Mouse (Mus musculus): Measurements from ENCODE around the gene Bmp7. TPM values are rescaled to one million over a fixed set of nuclear protein-coding genes. Genes with fewer than 3 reads are reported as not detected.

Gene Bmp7
- polyA plus RNA-seq, 1 experiment from 2014 or later = 35.8 TPM

- Histone ChIP-seq H3K9ac (ENCODE audit: low read depth, low read length) (no peak overlapping the region), H3K27ac (no peak overlapping the region), H3K4me3 (replicated peaks; ENCODE audit: low read depth, low read length) (no peak overlapping the region), H3K4me2 (ENCODE audit: low read length) (no peak overlapping the region), H3K9me3 (replicated peaks; ENCODE audit: low read length) (no peaks in the 10 kb centered on the region), H3K4me1 (replicated peaks; ENCODE audit: insufficient read depth, low read length) (peaks cover 28% of the 10 kb centered on the region), H3K27me3 (ENCODE audit: insufficient read depth, low read length) (no peaks in the 10 kb centered on the region), H3K36me3 (ENCODE audit: insufficient read depth, low read length) (peaks cover 5% of the 10 kb centered on the region; the same call in 1 of the 2 replicates)
- TF ChIP-seq CTCF (IDR thresholded peaks at IDR 0.05; ENCODE audit: low read depth) = no peak
- DNase-seq (ENCODE audit: low spot score) = peak; percentile 39
- 32% methylated on average over 11 of the region's 12 CpGs for WGBS
- ATAC-seq (replicated peaks; ENCODE audit: low FRiP score, low read depth) = peak; percentile 5; the same call in 1 of the 2 replicates
Measured at GRCm38 (mm10) chr2:172888147-172888546, 52.0 kb downstream of the Bmp7 start.

- Histone ChIP-seq H3K9ac (ENCODE audit: low read depth, low read length) (no peak overlapping the region), H3K4me1 (replicated peaks; ENCODE audit: insufficient read depth, low read length) (peaks cover 36% of the 10 kb centered on the region), H3K27ac (no peak overlapping the region), H3K9me3 (replicated peaks; ENCODE audit: low read length) (no peaks in the 10 kb centered on the region), H3K4me2 (ENCODE audit: low read length) (no peak overlapping the region), H3K36me3 (ENCODE audit: insufficient read depth, low read length) (no peaks in the 10 kb centered on the region), H3K27me3 (ENCODE audit: insufficient read depth, low read length) (no peaks in the 10 kb centered on the region), H3K4me3 (replicated peaks; ENCODE audit: low read depth, low read length) (no peak overlapping the region)
- 46% methylated on average over 7 of the region's 7 CpGs for WGBS
- no peak for ATAC-seq (replicated peaks; ENCODE audit: low FRiP score, low read depth)
- DNase-seq (ENCODE audit: low spot score) = no peak
- TF ChIP-seq CTCF (IDR thresholded peaks at IDR 0.05; ENCODE audit: low read depth) = no peak
Measured at GRCm38 (mm10) chr2:172885861-172886260, 54.3 kb downstream of the Bmp7 start.

GRCm38 (mm10) chr2:172884584-172884983 is 55.5 kb downstream of the Bmp7 start:
- ATAC-seq (replicated peaks; ENCODE audit: low FRiP score, low read depth) (no peak), DNase-seq (ENCODE audit: low spot score) (no peak)
- Histone ChIP-seq H3K4me2 (ENCODE audit: low read length) (no peak overlapping the region), H3K4me3 (replicated peaks; ENCODE audit: low read depth, low read length) (no peak overlapping the region), H3K27ac (no peak overlapping the region), H3K4me1 (replicated peaks; ENCODE audit: insufficient read depth, low read length) (peaks cover 30% of the 10 kb centered on the region), H3K36me3 (ENCODE audit: insufficient read depth, low read length) (no peaks in the 10 kb centered on the region), H3K27me3 (ENCODE audit: insufficient read depth, low read length) (no peaks in the 10 kb centered on the region), H3K9ac (ENCODE audit: low read depth, low read length) (no peak overlapping the region), H3K9me3 (replicated peaks; ENCODE audit: low read length) (no peaks in the 10 kb centered on the region)
- WGBS = 78% methylated on average over 6 of the region's 6 CpGs
- no peak for TF ChIP-seq CTCF (IDR thresholded peaks at IDR 0.05; ENCODE audit: low read depth)

- TF ChIP-seq CTCF (IDR thresholded peaks at IDR 0.05; ENCODE audit: low read depth) = no peak
- Histone ChIP-seq H3K36me3 (ENCODE audit: insufficient read depth, low read length) (no peaks in the 10 kb centered on the region; the same call in 1 of the 2 replicates), H3K27ac (no peak overlapping the region), H3K4me3 (replicated peaks; ENCODE audit: low read depth, low read length) (no peak overlapping the region), H3K27me3 (ENCODE audit: insufficient read depth, low read length) (no peaks in the 10 kb centered on the region), H3K9ac (ENCODE audit: low read depth, low read length) (no peak overlapping the region), H3K4me1 (replicated peaks; ENCODE audit: insufficient read depth, low read length) (no peaks in the 10 kb centered on the region), H3K9me3 (replicated peaks; ENCODE audit: low read length) (no peaks in the 10 kb centered on the region), H3K4me2 (ENCODE audit: low read length) (no peak overlapping the region)
- DNase-seq (ENCODE audit: low spot score) (no peak), ATAC-seq (replicated peaks; ENCODE audit: low FRiP score, low read depth) (no peak)
- whole genome bisulfite sequencing = 83% methylated on average over 9 of the region's 9 CpGs
Measured at GRCm38 (mm10) chr2:172875201-172875600, 64.9 kb downstream of the Bmp7 start.

GRCm38 (mm10) chr2:172866356-172866755 is 73.8 kb downstream of the Bmp7 start:
- Histone ChIP-seq H3K9me3 (replicated peaks; ENCODE audit: low read length) (no peaks in the 10 kb centered on the region), H3K27me3 (ENCODE audit: insufficient read depth, low read length) (no peaks in the 10 kb centered on the region), H3K36me3 (ENCODE audit: insufficient read depth, low read length) (0 out of 2 replicates have a peak, but pooled peaks cover 7% of the 10 kb centered on the region), H3K4me2 (ENCODE audit: low read length) (no peak overlapping the region), H3K9ac (ENCODE audit: low read depth, low read length) (no peak overlapping the region), H3K27ac (no peak overlapping the region), H3K4me3 (replicated peaks; ENCODE audit: low read depth, low read length) (no peak overlapping the region), H3K4me1 (replicated peaks; ENCODE audit: insufficient read depth, low read length) (peaks cover 15% of the 10 kb centered on the region; the same call in 1 of the 2 replicates)
- no peak for TF ChIP-seq CTCF (IDR thresholded peaks at IDR 0.05; ENCODE audit: low read depth)
- no peak for ATAC-seq (replicated peaks; ENCODE audit: low FRiP score, low read depth)
- 78% methylated on average over 5 of the region's 5 CpGs for WGBS
- DNase-seq (ENCODE audit: low spot score) = no peak

- peaks cover 15% of the 10 kb centered on the region; the same call in 1 of the 2 replicates for H3K4me1 ChIP-seq (replicated peaks; ENCODE audit: insufficient read depth, low read length)
- 74% methylated on average over 6 of the region's 6 CpGs for WGBS
Measured at GRCm38 (mm10) chr2:172865165-172865564, 75.0 kb downstream of the Bmp7 start.

GRCm38 (mm10) chr2:172864566-172864965 is 75.6 kb downstream of the Bmp7 start:
- Histone ChIP-seq H3K9me3 (replicated peaks; ENCODE audit: low read length) (no peaks in the 10 kb centered on the region), H3K4me1 (replicated peaks; ENCODE audit: insufficient read depth, low read length) (peaks cover 15% of the 10 kb centered on the region; the same call in 1 of the 2 replicates), H3K27ac (no peak overlapping the region), H3K9ac (ENCODE audit: low read depth, low read length) (no peak overlapping the region), H3K36me3 (ENCODE audit: insufficient read depth, low read length) (0 out of 2 replicates have a peak, but pooled peaks cover 7% of the 10 kb centered on the region), H3K4me3 (replicated peaks; ENCODE audit: low read depth, low read length) (no peak overlapping the region), H3K27me3 (ENCODE audit: insufficient read depth, low read length) (no peaks in the 10 kb centered on the region), H3K4me2 (ENCODE audit: low read length) (no peak overlapping the region)
- DNase-seq (ENCODE audit: low spot score) (no peak), ATAC-seq (replicated peaks; ENCODE audit: low FRiP score, low read depth) (no peak)
- TF ChIP-seq CTCF (IDR thresholded peaks at IDR 0.05; ENCODE audit: low read depth) = peak; percentile 31; the same call in 1 of the 2 replicates
- 94% methylated on average over 6 of the region's 7 CpGs for WGBS

More at GRCm38 (mm10) chr2:172865165-172865564, 75.0 kb downstream of the Bmp7 start:
- Histone ChIP-seq H3K4me3 (replicated peaks; ENCODE audit: low read depth, low read length) (no peak overlapping the region), H3K4me2 (ENCODE audit: low read length) (no peak overlapping the region), H3K27me3 (ENCODE audit: insufficient read depth, low read length) (no peaks in the 10 kb centered on the region), H3K9ac (ENCODE audit: low read depth, low read length) (no peak overlapping the region), H3K36me3 (ENCODE audit: insufficient read depth, low read length) (0 out of 2 replicates have a peak, but pooled peaks cover 7% of the 10 kb centered on the region), H3K27ac (no peak overlapping the region), H3K9me3 (replicated peaks; ENCODE audit: low read length) (no peaks in the 10 kb centered on the region)
- no peak for DNase-seq (ENCODE audit: low spot score)
- ATAC-seq (replicated peaks; ENCODE audit: low FRiP score, low read depth) = no peak
- no peak for TF ChIP-seq CTCF (IDR thresholded peaks at IDR 0.05; ENCODE audit: low read depth)
